Mouse (Mus musculus): Measurements from ENCODE around the gene F11r. TPM values are rescaled to one million over a fixed set of nuclear protein-coding genes. Genes with fewer than 3 reads are reported as not detected.

The F11r gene
- polyA plus RNA-seq, 1 experiment: 9.0 TPM

DNA sequence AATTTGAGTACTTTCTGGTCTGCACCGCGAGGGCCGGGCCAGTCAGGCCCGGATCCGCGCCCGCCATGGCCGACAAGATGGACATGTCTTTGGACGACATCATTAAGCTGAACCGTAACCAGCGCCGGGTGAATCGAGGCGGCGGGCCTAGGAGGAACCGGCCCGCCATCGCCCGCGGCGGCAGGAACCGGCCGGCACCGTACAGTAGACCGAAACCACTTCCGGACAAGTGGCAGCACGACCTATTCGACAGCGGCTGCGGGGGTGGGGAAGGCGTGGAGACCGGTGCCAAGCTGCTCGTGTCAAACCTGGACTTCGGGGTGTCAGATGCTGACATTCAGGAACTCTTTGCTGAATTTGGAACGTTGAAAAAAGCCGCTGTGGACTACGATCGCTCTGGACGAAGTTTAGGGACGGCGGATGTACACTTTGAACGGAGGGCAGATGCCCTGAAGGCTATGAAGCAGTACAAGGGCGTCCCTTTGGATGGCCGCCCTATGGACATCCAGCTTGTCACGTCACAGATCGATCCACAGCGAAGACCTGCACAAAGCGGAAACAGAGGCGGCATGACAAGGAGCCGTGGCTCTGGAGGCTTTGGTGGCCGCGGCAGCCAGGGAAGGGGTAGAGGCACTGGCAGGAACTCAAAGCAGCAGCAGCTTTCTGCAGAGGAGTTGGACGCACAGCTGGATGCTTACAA is 66.4 kb downstream of the F11r start:
- peak overlapping the region; percentile 83 for H3K4me3 ChIP-seq (ENCODE audit: insufficient read depth, low read length)
- peak overlapping the region; percentile 24 for H3K27ac ChIP-seq (ENCODE audit: insufficient read depth, low read length)
- H3K4me1 ChIP-seq (ENCODE audit: control insufficient read depth, insufficient read depth, low read length): peaks cover 1% of the 10 kb centered on the region; the same call in 1 of the 2 replicates
- TF ChIP-seq CTCF (IDR thresholded peaks at IDR 0.05; ENCODE audit: extremely low read depth, insufficient read depth, low read length) (no peak), POLR2A (IDR thresholded peaks at IDR 0.05; ENCODE audit: extremely low read depth, insufficient read depth, low read length) (no peak)

DNA sequence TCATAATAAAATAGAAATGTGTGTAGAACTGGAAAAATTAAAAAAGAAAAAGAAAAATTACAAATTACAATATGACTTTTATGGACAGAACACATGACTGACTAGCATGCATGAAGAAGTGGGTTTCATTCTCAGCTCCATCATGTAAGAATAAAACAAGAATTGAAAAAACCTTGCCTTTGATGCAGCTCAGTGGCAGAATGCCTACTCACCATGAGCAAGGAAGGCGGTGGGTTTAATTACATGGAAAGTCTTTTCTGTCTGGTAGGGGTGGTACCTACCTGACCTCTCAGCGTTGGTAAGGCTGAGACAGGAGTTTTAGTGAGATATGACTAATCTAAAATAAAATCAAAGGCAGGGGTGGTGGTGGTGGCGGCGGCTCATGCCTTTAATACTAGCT is 67.3 kb downstream of the F11r start:
- Histone ChIP-seq H3K4me1 (ENCODE audit: control insufficient read depth, insufficient read depth, low read length) (peaks cover 1% of the 10 kb centered on the region; the same call in 1 of the 2 replicates), H3K27ac (ENCODE audit: insufficient read depth, low read length) (no peak overlapping the region), H3K4me3 (ENCODE audit: insufficient read depth, low read length) (no peak overlapping the region; the same call in 1 of the 2 replicates)
- no peak for TF ChIP-seq POLR2A (IDR thresholded peaks at IDR 0.05; ENCODE audit: extremely low read depth, insufficient read depth, low read length)
- TF ChIP-seq CTCF (IDR thresholded peaks at IDR 0.05; ENCODE audit: extremely low read depth, insufficient read depth, low read length): no peak

DNA sequence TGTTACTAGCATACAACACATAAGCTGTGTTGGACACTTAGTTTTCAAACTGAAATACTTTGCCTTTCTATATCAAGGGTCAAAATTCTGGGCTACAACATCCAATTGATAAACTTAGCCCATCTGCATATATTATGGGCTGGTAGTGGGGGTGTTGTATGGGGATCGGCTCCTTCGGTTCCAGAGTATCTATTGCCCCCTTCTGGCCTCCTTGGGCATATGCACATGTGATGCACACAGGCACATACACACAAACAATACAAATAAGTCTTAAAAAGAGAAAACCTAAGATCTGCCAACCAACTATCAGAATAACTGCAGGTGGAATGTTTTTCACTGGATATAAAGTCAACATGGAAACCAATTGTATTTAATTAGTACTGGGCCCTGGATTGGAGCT is 75.9 kb downstream of the F11r start:
- no peak for TF ChIP-seq POLR2A (IDR thresholded peaks at IDR 0.05; ENCODE audit: extremely low read depth, insufficient read depth, low read length)
- no peak for TF ChIP-seq CTCF (IDR thresholded peaks at IDR 0.05; ENCODE audit: extremely low read depth, insufficient read depth, low read length)

DNA sequence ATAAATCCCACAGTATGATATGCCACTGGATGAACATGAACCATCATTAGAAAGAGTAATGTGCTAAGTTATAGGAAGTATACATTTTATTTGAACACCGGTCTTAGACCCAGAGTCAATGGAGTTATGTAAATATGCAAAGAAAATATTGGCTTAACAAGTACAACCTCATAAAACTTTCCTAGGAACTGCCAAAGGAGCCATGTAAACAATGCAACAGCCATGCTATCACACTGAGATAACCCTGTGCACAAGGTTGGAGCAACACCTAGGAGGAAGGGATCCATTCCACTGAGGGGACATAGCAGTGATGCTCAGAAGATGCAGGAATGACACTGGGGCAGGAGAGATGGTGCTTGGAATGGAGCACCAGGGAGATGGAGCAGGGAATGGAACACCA is 76.4 kb downstream of the F11r start:
- H3K27ac ChIP-seq (ENCODE audit: insufficient read depth, low read length): no peak overlapping the region
- H3K4me3 ChIP-seq (ENCODE audit: insufficient read depth, low read length): no peak overlapping the region
- no peaks in the 10 kb centered on the region for H3K4me1 ChIP-seq (ENCODE audit: control insufficient read depth, insufficient read depth, low read length)
- no peak for TF ChIP-seq CTCF (IDR thresholded peaks at IDR 0.05; ENCODE audit: extremely low read depth, insufficient read depth, low read length)
- TF ChIP-seq POLR2A (IDR thresholded peaks at IDR 0.05; ENCODE audit: extremely low read depth, insufficient read depth, low read length): no peak

More for the DNA sequence above, 75.9 kb downstream of the F11r start:
- Histone ChIP-seq H3K4me3 (ENCODE audit: insufficient read depth, low read length) (no peak overlapping the region), H3K4me1 (ENCODE audit: control insufficient read depth, insufficient read depth, low read length) (no peaks in the 10 kb centered on the region), H3K27ac (ENCODE audit: insufficient read depth, low read length) (no peak overlapping the region)

Other genes starting within 250 kb of the F11r start
- 109 and 168 TPM in 2 replicates for gene Pcp4l1, start 241.3 kb upstream of the F11r start, polyA plus RNA-seq (2012; rRNA removed)
- 0.11 and 0.15 TPM in 2 replicates for gene Nr1i3, start 223.6 kb upstream of the F11r start, polyA plus RNA-seq (2012; rRNA removed)
- gene Tomm40l, start 215.0 kb upstream of the F11r start, polyA plus RNA-seq (2012; rRNA removed): 82.2 and 94.6 TPM in 2 replicates
- gene Apoa2, start 212.5 kb upstream of the F11r start, polyA plus RNA-seq (2012; rRNA removed): 2.8 and 3.0 TPM in 2 replicates
- 35.9 and 40.7 TPM in 2 replicates for gene Fcer1g, start 203.2 kb upstream of the F11r start, polyA plus RNA-seq (2012; rRNA removed)
- 14.4 and 20.1 TPM in 2 replicates for gene Adamts4, start 187.1 kb upstream of the F11r start, polyA plus RNA-seq (2012; rRNA removed)
- 202 and 215 TPM in 2 replicates for gene Ndufs2, start 186.1 kb upstream of the F11r start, polyA plus RNA-seq (2012; rRNA removed)
- 73.7 and 74.1 TPM in 2 replicates for gene B4galt3, start 167.2 kb upstream of the F11r start, polyA plus RNA-seq (2012; rRNA removed)
- gene Ppox, start 156.3 kb upstream of the F11r start, polyA plus RNA-seq (2012; rRNA removed): 72.1 and 76.9 TPM in 2 replicates
- gene Usp21, start 149.5 kb upstream of the F11r start, polyA plus RNA-seq (2012; rRNA removed): 70.2 TPM in 2 replicates
- 93.9 and 98.8 TPM in 2 replicates for gene Ufc1, start 142.5 kb upstream of the F11r start, polyA plus RNA-seq (2012; rRNA removed)
- gene Dedd, start 108.4 kb upstream of the F11r start, polyA plus RNA-seq (2012; rRNA removed): 45.0 and 50.2 TPM in 2 replicates
- gene Nit1, start 91.9 kb upstream of the F11r start, polyA plus RNA-seq (2012; rRNA removed): 71.3 and 77.3 TPM in 2 replicates
- 138 and 141 TPM in 2 replicates for gene Pfdn2, start 91.9 kb upstream of the F11r start, polyA plus RNA-seq (2012; rRNA removed)
- 8.8 and 10.4 TPM in 2 replicates for gene Klhdc9, start 76.7 kb upstream of the F11r start, polyA plus RNA-seq (2012; rRNA removed)
- 3.2 and 3.8 TPM in 2 replicates for gene Nectin4, start 67.4 kb upstream of the F11r start, polyA plus RNA-seq (2012; rRNA removed)
- 1.6 and 2.1 TPM in 2 replicates for gene Arhgap30, start 48.6 kb upstream of the F11r start, polyA plus RNA-seq (2012; rRNA removed)
- gene Usf1, start 26.2 kb upstream of the F11r start, polyA plus RNA-seq (2012; rRNA removed): 99.2 and 102 TPM in 2 replicates
- 2.1 TPM in 2 replicates for gene Tstd1, start 18.7 kb upstream of the F11r start, polyA plus RNA-seq (2012; rRNA removed)
- gene Alyref2, start 65.9 kb downstream of the F11r start, polyA plus RNA-seq (2012; rRNA removed): 5.4 and 7.9 TPM in 2 replicates
- not detected in 2 replicates for gene Itln1, start 97.8 kb downstream of the F11r start, polyA plus RNA-seq (2012; rRNA removed)
- gene Cd244a, start 121.7 kb downstream of the F11r start, polyA plus RNA-seq (2012; rRNA removed): 0.06 TPM in 1 of 2 replicates, not detected in the other
- gene Ly9, start 169.9 kb downstream of the F11r start, polyA plus RNA-seq (2012; rRNA removed): 0.26 and 0.27 TPM in 2 replicates
- gene Slamf7, start 215.5 kb downstream of the F11r start, polyA plus RNA-seq (2012; rRNA removed): 0.02 and 0.06 TPM in 2 replicates
- 1.6 and 1.8 TPM in 2 replicates for gene Cd48, start 244.5 kb downstream of the F11r start, polyA plus RNA-seq (2012; rRNA removed)

Measured in cortical plate, adult 2 months (tissue).